Mouse (Mus musculus): Measurements from ENCODE around the gene Tmub2. TPM values are rescaled to one million over a fixed set of nuclear protein-coding genes. Genes with fewer than 3 reads are reported as not detected.
A peak's percentile ranks its signal among the peaks of the same experiment; 100 is the strongest.

The Tmub2 gene
- polyA plus RNA-seq, 1 experiment, result 48.3 TPM

- peaks cover 92% of the 10 kb centered on the region for H3K4me1 ChIP-seq
- no peak overlapping the region for H3K4me3 ChIP-seq (replicated peaks)
- no peaks in the 10 kb centered on the region for H3K9me3 ChIP-seq
- no peak for TF ChIP-seq FLI1 (IDR thresholded peaks at IDR 0.05; ENCODE audit: low read length)
- TF ChIP-seq GATA1 (IDR thresholded peaks at IDR 0.05; ENCODE audit: borderline replicate concordance, low read length), result no peak
- no peaks in the 10 kb centered on the region for H3K27me3 ChIP-seq (replicated peaks)
- peaks cover 98% of the 10 kb centered on the region for H3K36me3 ChIP-seq (replicated peaks; ENCODE audit: low read length)
Observed at GRCm38 (mm10) chr11:102310768-102311695, 26.3 kb downstream of the Tmub2 start.

GRCm38 (mm10) chr11:102311966-102312365 is 27.2 kb downstream of the Tmub2 start:
- peaks cover 89% of the 10 kb centered on the region for H3K36me3 ChIP-seq (replicated peaks; ENCODE audit: low read length)
- H3K4me1 ChIP-seq, result peaks cover 88% of the 10 kb centered on the region
- TF ChIP-seq FLI1 (IDR thresholded peaks at IDR 0.05; ENCODE audit: low read length) (no peak), GATA1 (IDR thresholded peaks at IDR 0.05; ENCODE audit: borderline replicate concordance, low read length) (no peak)

GRCm38 (mm10) chr11:102312586-102312985 is 27.9 kb downstream of the Tmub2 start:
- Histone ChIP-seq H3K4me1 (peaks cover 87% of the 10 kb centered on the region), H3K9me3 (no peaks in the 10 kb centered on the region), H3K4me3 (replicated peaks) (no peak overlapping the region), H3K27me3 (replicated peaks) (no peaks in the 10 kb centered on the region), H3K36me3 (replicated peaks; ENCODE audit: low read length) (peaks cover 83% of the 10 kb centered on the region)
- no peak for TF ChIP-seq GATA1 (IDR thresholded peaks at IDR 0.05; ENCODE audit: borderline replicate concordance, low read length)
- TF ChIP-seq FLI1 (IDR thresholded peaks at IDR 0.05; ENCODE audit: low read length), result no peak

More at GRCm38 (mm10) chr11:102311966-102312365, 27.2 kb downstream of the Tmub2 start:
- Histone ChIP-seq H3K27me3 (replicated peaks) (no peaks in the 10 kb centered on the region), H3K9me3 (no peaks in the 10 kb centered on the region), H3K4me3 (replicated peaks) (no peak overlapping the region)

- TF ChIP-seq GATA1 (IDR thresholded peaks at IDR 0.05; ENCODE audit: borderline replicate concordance, low read length) (no peak), FLI1 (IDR thresholded peaks at IDR 0.05; ENCODE audit: low read length) (no peak)
- H3K4me1 ChIP-seq, result peaks cover 69% of the 10 kb centered on the region
Observed at GRCm38 (mm10) chr11:102314321-102314720, 29.6 kb downstream of the Tmub2 start.

GRCm38 (mm10) chr11:102315690-102316571 is 31.2 kb downstream of the Tmub2 start:
- peaks cover 65% of the 10 kb centered on the region for H3K4me1 ChIP-seq
- peaks cover 52% of the 10 kb centered on the region for H3K36me3 ChIP-seq (replicated peaks; ENCODE audit: low read length)
- peaks cover 5% of the 10 kb centered on the region for H3K27me3 ChIP-seq (replicated peaks)
- peak overlapping the region; percentile 92 for H3K4me3 ChIP-seq (replicated peaks)
- H3K9me3 ChIP-seq, result no peaks in the 10 kb centered on the region
- TF ChIP-seq GATA1 (IDR thresholded peaks at IDR 0.05; ENCODE audit: borderline replicate concordance, low read length) (no peak), FLI1 (IDR thresholded peaks at IDR 0.05; ENCODE audit: low read length) (no peak)

More at GRCm38 (mm10) chr11:102314321-102314720, 29.6 kb downstream of the Tmub2 start:
- Histone ChIP-seq H3K4me3 (replicated peaks) (no peak overlapping the region), H3K9me3 (no peaks in the 10 kb centered on the region), H3K36me3 (replicated peaks; ENCODE audit: low read length) (peaks cover 68% of the 10 kb centered on the region), H3K27me3 (replicated peaks) (no peaks in the 10 kb centered on the region)

- H3K36me3 ChIP-seq (replicated peaks; ENCODE audit: low read length), result peaks cover 44% of the 10 kb centered on the region
- peaks cover 57% of the 10 kb centered on the region for H3K4me1 ChIP-seq
- TF ChIP-seq GATA1 (IDR thresholded peaks at IDR 0.05; ENCODE audit: borderline replicate concordance, low read length) (no peak), FLI1 (IDR thresholded peaks at IDR 0.05; ENCODE audit: low read length) (no peak)
- H3K9me3 ChIP-seq, result no peaks in the 10 kb centered on the region
- H3K27me3 ChIP-seq (replicated peaks), result peaks cover 5% of the 10 kb centered on the region
- H3K4me3 ChIP-seq (replicated peaks), result peak overlapping the region; percentile 92
Observed at GRCm38 (mm10) chr11:102316572-102317297, 32.0 kb downstream of the Tmub2 start.

GRCm38 (mm10) chr11:102317298-102317900 is 32.7 kb downstream of the Tmub2 start:
- H3K4me1 ChIP-seq, result peaks cover 50% of the 10 kb centered on the region
- H3K4me3 ChIP-seq (replicated peaks), result peak overlapping the region; percentile 92
- peaks cover 37% of the 10 kb centered on the region for H3K36me3 ChIP-seq (replicated peaks; ENCODE audit: low read length)
- H3K27me3 ChIP-seq (replicated peaks), result peaks cover 8% of the 10 kb centered on the region
- H3K9me3 ChIP-seq, result no peaks in the 10 kb centered on the region
- TF ChIP-seq GATA1 (IDR thresholded peaks at IDR 0.05; ENCODE audit: borderline replicate concordance, low read length), result no peak
- no peak for TF ChIP-seq FLI1 (IDR thresholded peaks at IDR 0.05; ENCODE audit: low read length)

- H3K36me3 ChIP-seq (replicated peaks; ENCODE audit: low read length), result peaks cover 31% of the 10 kb centered on the region
- H3K4me3 ChIP-seq (replicated peaks), result peak overlapping the region; percentile 92
- peaks cover 44% of the 10 kb centered on the region for H3K4me1 ChIP-seq
- peaks cover 12% of the 10 kb centered on the region for H3K27me3 ChIP-seq (replicated peaks)
- no peaks in the 10 kb centered on the region for H3K9me3 ChIP-seq
- no peak for TF ChIP-seq GATA1 (IDR thresholded peaks at IDR 0.05; ENCODE audit: borderline replicate concordance, low read length)
- no peak for TF ChIP-seq FLI1 (IDR thresholded peaks at IDR 0.05; ENCODE audit: low read length)
Observed at GRCm38 (mm10) chr11:102317901-102318575, 33.3 kb downstream of the Tmub2 start.
